In genomic region chr2:180439791-180440190, GRCm38 (mm10) we compare ENCODE assay signal across 22 mouse cellular contexts. TPM values are rescaled to one million over a fixed set of nuclear protein-coding genes. Genes with fewer than 3 reads are reported as not detected.
"Had no signal": no experiment of that assay in that cellular context is flagged by ENCODE, and none has a peak within 500 bp of the region (broad histone marks: within the 10 kb centered on the region; RNA-seq: fewer than 3 reads in every experiment).

No protein-coding gene starts in this region.

- H3K9me3 ChIP-seq: limb, embryonic 13.5 days; liver, embryonic 12.5 days; liver, embryonic 15.5 days; lung, embryonic 15.5 days; midbrain, embryonic 12.5 days; midbrain, embryonic 15.5 days had no signal

- ATAC-seq: intestine, embryonic 16.5 days; liver, embryonic 12.5 days; midbrain, embryonic 15.5 days had no signal

- H3K27ac ChIP-seq: limb, embryonic 13.5 days; liver, embryonic 12.5 days; liver, embryonic 15.5 days; lung, embryonic 15.5 days; midbrain, embryonic 12.5 days; midbrain, embryonic 15.5 days had no signal

- H3K4me3 ChIP-seq: limb, embryonic 13.5 days; liver, embryonic 12.5 days; liver, embryonic 15.5 days; lung, embryonic 15.5 days; midbrain, embryonic 12.5 days; midbrain, embryonic 15.5 days; myocyte had no signal

- H3K4me1 ChIP-seq: midbrain, embryonic 15.5 days had no signal

- DNase-seq: kidney, adult 18-20 months; kidney, postnatal 10 days; kidney, postnatal 36 days; left cerebral cortex, postnatal 4 days; liver; lung, adult 18-20 months; lung, postnatal 10 days; lung, postnatal 36 days; right cerebral cortex, adult 18-20 months; right cerebral cortex, postnatal 14 days; right cerebral cortex, postnatal 4 days; thymus, adult 18-20 months; thymus, postnatal 36 days had no signal

- H3K27me3 ChIP-seq: limb, embryonic 13.5 days; liver, embryonic 12.5 days; liver, embryonic 15.5 days; lung, embryonic 15.5 days; midbrain, embryonic 12.5 days had no signal

- H3K36me3 ChIP-seq: limb, embryonic 13.5 days; liver, embryonic 12.5 days; liver, embryonic 15.5 days; lung, embryonic 15.5 days; midbrain, embryonic 12.5 days; midbrain, embryonic 15.5 days had no signal

- H3K4me2 ChIP-seq: limb, embryonic 13.5 days; liver, embryonic 12.5 days; liver, embryonic 15.5 days; lung, embryonic 15.5 days; midbrain, embryonic 12.5 days; midbrain, embryonic 15.5 days had no signal

- H3K9ac ChIP-seq: limb, embryonic 13.5 days; liver, embryonic 12.5 days; liver, embryonic 15.5 days; lung, embryonic 15.5 days; midbrain, embryonic 12.5 days; midbrain, embryonic 15.5 days had no signal

RNA-seq across cellular contexts. Expression of gene Ntsr1, which starts 60.0 kb away (rescaled TPM):
- total RNA-seq: monocyte, adult 5-6 weeks had no signal
- polyA plus RNA-seq: myocyte had no signal
